Mouse (Mus musculus) limb, embryonic 14.5 days (tissue): Measurements from ENCODE around the gene Rps27l. TPM values are rescaled to one million over a fixed set of nuclear protein-coding genes. Genes with fewer than 3 reads are reported as not detected.

Experiments used
- ATAC-seq: fragments of 200-750 bp; cut with Nextera tagmentation; 2 replicates; pipeline ENCODE4 v1.8.0; 2017; ENCODE audit warnings: low read depth, moderate number of reproducible peaks, moderate TSS enrichment; ENCODE audit not compliant: low FRiP score
- DNase-seq: peaks from one replicate; pipeline ENCODE4 v3.0.0-alpha.2; 2015; ENCODE audit warnings: low spot score
- H3K27ac ChIP-seq: fragments of 300-500 bp; sonication (generic); replicated peaks from 2 replicates; pipeline ENCODE4 v1.5.1; 2014; ENCODE audit warnings: low read depth, mild to moderate bottlenecking, low read length, moderate library complexity, mixed read lengths
- H3K27me3 ChIP-seq: fragments of 300-500 bp; sonication (generic); 2 replicates; pipeline ENCODE4 v1.6.1; 2014; ENCODE audit warnings: low read length, mixed read lengths; ENCODE audit not compliant: control insufficient read depth, insufficient read depth
- H3K36me3 ChIP-seq: fragments of 300-500 bp; sonication (generic); 2 replicates; pipeline ENCODE4 v1.6.1; 2014; ENCODE audit warnings: mild to moderate bottlenecking, low read length, moderate library complexity, mixed read lengths; ENCODE audit not compliant: control insufficient read depth, insufficient read depth
- H3K4me1 ChIP-seq: fragments of 300-500 bp; sonication (generic); 2 replicates; pipeline ENCODE4 v1.6.1; 2014; ENCODE audit warnings: antibody characterized with exemption, low read length, mixed read lengths; ENCODE audit not compliant: control insufficient read depth, insufficient read depth
- H3K4me2 ChIP-seq: fragments of 300-500 bp; sonication (generic); replicated peaks from 2 replicates; pipeline ENCODE4 v1.6.1; 2014; ENCODE audit warnings: low read depth, mild to moderate bottlenecking, low read length, moderate library complexity; ENCODE audit not compliant: severe bottlenecking
- H3K4me3 ChIP-seq: fragments of 300-500 bp; sonication (generic); replicated peaks from 2 replicates; pipeline ENCODE4 v1.5.1; 2014; ENCODE audit warnings: low read length
- H3K9ac ChIP-seq: fragments of 300-500 bp; sonication (generic); 2 replicates; pipeline ENCODE4 v1.6.1; 2014; ENCODE audit warnings: mild to moderate bottlenecking, low read depth, low read length, moderate library complexity; ENCODE audit not compliant: severe bottlenecking
- H3K9me3 ChIP-seq: fragments of 300-500 bp; sonication (generic); 2 replicates; pipeline ENCODE4 v1.6.1; 2016; ENCODE audit warnings: low read length; ENCODE audit not compliant: control insufficient read depth
- POLR2A ChIP-seq: fragments of 200-500 bp; IDR thresholded peaks from 2 replicates; pipeline ENCODE4 v1.8.0; 2012; ENCODE audit warnings: inconsistent platforms, mild to moderate bottlenecking, moderate library complexity, borderline replicate concordance; ENCODE audit not compliant: insufficient read depth, insufficient read length; ENCODE audit errors: extremely low read depth
- WGBS: fragments of 180-500 bp; shearing (Covaris S2); extraction: QIAGEN DNeasy Blood & Tissue Kit; methylation state at CpG from one replicate; pipeline ENCODE4 v1.1.7; 2014; 5-methylcytosine and 5-hydroxymethylcytosine counted together
- polyA plus RNA-seq, 2 experiments: library from polyadenylated mRNA; depleted of rRNA in 1 of 2; stranded (reverse) in 1 of 2; unstranded in 1 of 2; fragments of >200 nt; fragmentation: Nextera tagmentation in 1 of 2; extraction: Ambion mirVana in 1 of 2; gene quantifications; 2 replicates each; pipeline versions ENCODE4 v1.2.1 to v1.2.3; 2012 to 2014

Rps27l gene
- polyA plus RNA-seq, 2 experiments, result 292 to 633 TPM

DNA sequence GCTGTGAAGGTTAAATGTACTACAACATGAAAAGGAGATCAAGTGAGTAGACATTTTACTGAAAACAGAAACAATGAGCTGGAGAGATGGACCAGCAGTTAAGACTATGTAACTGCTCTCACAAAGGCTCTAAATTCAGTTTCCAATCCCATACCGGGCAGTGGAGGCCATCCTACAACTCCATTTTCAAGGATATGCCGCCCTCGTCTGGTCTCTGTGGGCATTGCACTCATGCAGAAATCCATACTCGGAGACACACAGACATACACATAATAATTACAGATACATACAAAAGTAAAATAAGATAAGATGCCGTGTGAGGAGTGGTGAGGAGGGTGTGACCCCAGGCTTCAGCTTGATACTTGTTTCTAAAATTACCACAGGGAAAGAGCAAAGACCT lies 34.6 kb downstream of the Rps27l start:
- H3K9ac ChIP-seq, result no peak overlapping the region
- no peak overlapping the region for H3K4me2 ChIP-seq
- ATAC-seq (no peak), DNase-seq (peak; percentile 53)
- H3K36me3 ChIP-seq, result no peaks in the 10 kb centered on the region
- no peak overlapping the region for H3K4me3 ChIP-seq
- H3K27me3 ChIP-seq, result no peaks in the 10 kb centered on the region
- no peaks in the 10 kb centered on the region for H3K4me1 ChIP-seq
- no peak overlapping the region for H3K27ac ChIP-seq
- TF ChIP-seq POLR2A, result no peak
- H3K9me3 ChIP-seq, result no peaks in the 10 kb centered on the region
- WGBS, result 14% methylated on average over 5 of the region's 5 CpGs

DNA sequence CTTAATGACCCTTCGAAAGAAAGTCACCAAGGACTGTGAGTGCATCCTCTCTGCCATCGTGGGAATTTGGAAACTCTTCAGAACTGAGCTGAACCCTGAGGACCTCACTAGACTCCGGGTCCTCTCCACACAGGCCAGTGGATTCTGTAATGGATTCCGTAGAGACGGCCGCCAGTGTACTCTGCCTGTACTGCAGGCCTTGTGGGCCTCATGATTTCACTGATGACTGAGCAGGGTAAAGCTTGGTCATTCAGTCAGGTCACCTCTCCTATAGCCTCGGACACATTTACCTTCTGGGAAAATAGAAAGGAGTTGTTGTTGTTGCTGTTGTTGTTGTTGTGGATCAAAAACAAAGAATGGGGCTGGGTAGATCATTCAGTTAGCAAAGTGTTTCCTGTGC lies 36.2 kb downstream of the Rps27l start:
- DNase-seq (no peak), ATAC-seq (no peak)

DNA sequence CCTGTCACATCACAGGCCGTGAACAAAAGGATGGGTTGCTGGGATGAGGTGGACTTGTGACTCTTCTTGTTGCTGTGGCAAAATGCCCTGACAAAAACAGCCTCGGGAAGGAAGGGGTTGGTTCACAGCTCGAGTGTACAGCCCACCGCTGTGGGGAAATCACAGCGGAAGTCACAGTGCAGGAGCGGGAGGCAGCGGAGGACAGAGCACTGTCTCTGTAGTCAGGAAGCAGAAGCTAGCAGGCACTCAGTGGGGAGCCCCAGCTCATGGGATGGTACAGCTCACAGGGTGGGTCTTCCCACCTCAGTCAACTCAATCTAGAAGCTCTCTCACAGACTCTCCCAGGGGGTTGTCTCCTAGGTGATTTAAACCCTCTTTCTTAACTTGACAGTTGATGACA lies 39.5 kb downstream of the Rps27l start:
- DNase-seq (no peak), ATAC-seq (no peak)
- peaks cover 25% of the 10 kb centered on the region for H3K4me1 ChIP-seq
- H3K9me3 ChIP-seq, result no peaks in the 10 kb centered on the region
- no peaks in the 10 kb centered on the region for H3K27me3 ChIP-seq
- no peaks in the 10 kb centered on the region for H3K36me3 ChIP-seq
- 88% methylated on average over 7 of the region's 7 CpGs for whole genome bisulfite sequencing
- H3K4me3 ChIP-seq, result no peak overlapping the region
- no peak overlapping the region for H3K27ac ChIP-seq
- H3K4me2 ChIP-seq, result no peak overlapping the region
- TF ChIP-seq POLR2A, result no peak
- H3K9ac ChIP-seq, result no peak overlapping the region

More for the DNA sequence above, 36.2 kb downstream of the Rps27l start:
- H3K27me3 ChIP-seq, result no peaks in the 10 kb centered on the region
- peaks cover 3% of the 10 kb centered on the region; the same call in 1 of the 2 replicates for H3K4me1 ChIP-seq
- H3K9me3 ChIP-seq, result no peaks in the 10 kb centered on the region
- no peak overlapping the region for H3K4me2 ChIP-seq
- no peaks in the 10 kb centered on the region for H3K36me3 ChIP-seq
- H3K9ac ChIP-seq, result no peak overlapping the region
- TF ChIP-seq POLR2A, result no peak
- 85% methylated on average over 7 of the region's 7 CpGs for WGBS
- H3K27ac ChIP-seq, result no peak overlapping the region
- no peak overlapping the region for H3K4me3 ChIP-seq

DNA sequence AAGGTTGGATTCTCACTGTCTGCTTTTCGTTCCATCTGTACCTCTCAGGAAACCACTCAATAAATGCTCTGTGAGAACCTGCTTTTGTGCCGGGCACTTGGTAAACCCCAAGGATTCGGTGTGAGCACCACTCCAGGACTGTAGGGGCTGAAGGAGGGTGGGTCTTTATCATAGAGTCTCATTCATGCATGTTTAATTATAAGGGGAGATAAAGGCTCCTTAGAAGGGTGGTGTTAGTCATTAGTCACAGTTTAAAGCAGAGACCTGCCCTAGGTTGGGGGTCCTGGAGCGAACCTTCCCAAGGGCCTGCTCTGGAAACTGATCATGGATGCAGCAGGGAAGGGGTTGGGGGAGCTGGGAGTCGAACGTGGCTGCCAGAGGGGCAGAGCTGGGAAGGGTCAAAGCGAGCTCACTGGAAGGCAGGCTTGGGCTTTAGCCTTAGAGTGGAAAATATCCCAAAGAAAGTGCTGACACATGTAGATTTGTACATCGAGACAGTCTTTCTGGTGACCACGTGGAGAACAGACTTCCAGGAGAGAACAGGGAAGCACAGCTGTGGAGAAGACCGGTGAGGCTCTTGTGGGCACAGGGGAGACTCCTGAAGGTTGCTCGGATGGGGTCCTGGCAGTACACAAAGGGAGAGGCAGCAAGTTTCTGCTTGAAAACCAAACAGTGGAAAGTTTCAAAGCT lies 42.5 kb downstream of the Rps27l start:
- Histone ChIP-seq H3K27ac (peak overlapping the region; percentile 79), H3K4me2 (no peak overlapping the region), H3K36me3 (no peaks in the 10 kb centered on the region), H3K9ac (no peak overlapping the region), H3K9me3 (no peaks in the 10 kb centered on the region; the same call in 1 of the 2 replicates), H3K4me1 (peaks cover 25% of the 10 kb centered on the region), H3K4me3 (no peak overlapping the region), H3K27me3 (no peaks in the 10 kb centered on the region)
- TF ChIP-seq POLR2A, result no peak
- WGBS, result 55% methylated on average over 11 of the region's 11 CpGs
- DNase-seq (peak; percentile 43), ATAC-seq (no peak)

DNA sequence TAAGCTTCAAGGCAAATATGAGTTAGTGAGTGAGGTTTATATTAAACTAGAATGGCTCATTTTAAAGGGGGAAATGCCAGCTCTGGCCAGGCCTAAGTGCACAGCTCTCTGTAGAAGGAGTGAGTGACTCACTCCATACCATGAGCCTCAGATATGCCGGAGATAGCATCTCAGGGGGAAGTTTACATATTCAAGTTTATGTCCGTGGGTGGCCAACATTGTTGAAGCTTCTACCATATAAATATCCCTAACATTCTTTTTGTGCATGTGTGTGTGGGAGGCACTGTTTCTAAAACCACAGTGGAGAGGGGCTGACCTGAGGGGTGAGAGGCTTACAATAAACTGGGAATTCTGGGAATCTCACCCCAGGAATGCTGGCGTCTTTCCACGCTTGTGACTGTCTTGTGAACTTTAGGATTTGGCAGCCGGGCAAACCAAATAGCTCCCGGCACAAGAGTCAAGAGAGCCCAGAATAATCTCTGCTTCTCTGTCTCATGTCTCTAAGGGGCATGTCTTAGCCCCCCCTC lies 43.1 kb downstream of the Rps27l start:
- DNase-seq (peak; percentile 71), ATAC-seq (peak; percentile 38; the same call in 1 of the 2 replicates)
- WGBS, result 35% methylated on average over 6 of the region's 6 CpGs
- H3K36me3 ChIP-seq, result no peaks in the 10 kb centered on the region
- peak overlapping the region; percentile 79 for H3K27ac ChIP-seq
- H3K9me3 ChIP-seq, result no peaks in the 10 kb centered on the region; the same call in 1 of the 2 replicates
- H3K4me1 ChIP-seq, result peaks cover 25% of the 10 kb centered on the region
- no peak overlapping the region for H3K4me2 ChIP-seq
- H3K9ac ChIP-seq, result no peak overlapping the region
- TF ChIP-seq POLR2A, result no peak
- H3K27me3 ChIP-seq, result no peaks in the 10 kb centered on the region
- H3K4me3 ChIP-seq, result no peak overlapping the region
